Mouse (Mus musculus) testis, adult 2 months (tissue): ENCODE results near the gene Cdk8.

Experiments
- CTCF ChIP-seq: fragments of 200-500 bp; IDR thresholded peaks from 2 replicates; pipeline ENCODE4 v1.5.1; 2012; ENCODE audit warnings: low read depth, mild to moderate bottlenecking, inconsistent platforms, low read length, moderate library complexity; ENCODE audit not compliant: control insufficient read depth, insufficient read depth, insufficient replicate concordance
- POLR2A ChIP-seq: fragments of 200-500 bp; IDR thresholded peaks from 2 replicates; pipeline ENCODE4 v1.6.1; 2012; ENCODE audit warnings: low read depth, mild to moderate bottlenecking, inconsistent platforms, low read length, moderate library complexity; ENCODE audit not compliant: control insufficient read depth

DNA sequence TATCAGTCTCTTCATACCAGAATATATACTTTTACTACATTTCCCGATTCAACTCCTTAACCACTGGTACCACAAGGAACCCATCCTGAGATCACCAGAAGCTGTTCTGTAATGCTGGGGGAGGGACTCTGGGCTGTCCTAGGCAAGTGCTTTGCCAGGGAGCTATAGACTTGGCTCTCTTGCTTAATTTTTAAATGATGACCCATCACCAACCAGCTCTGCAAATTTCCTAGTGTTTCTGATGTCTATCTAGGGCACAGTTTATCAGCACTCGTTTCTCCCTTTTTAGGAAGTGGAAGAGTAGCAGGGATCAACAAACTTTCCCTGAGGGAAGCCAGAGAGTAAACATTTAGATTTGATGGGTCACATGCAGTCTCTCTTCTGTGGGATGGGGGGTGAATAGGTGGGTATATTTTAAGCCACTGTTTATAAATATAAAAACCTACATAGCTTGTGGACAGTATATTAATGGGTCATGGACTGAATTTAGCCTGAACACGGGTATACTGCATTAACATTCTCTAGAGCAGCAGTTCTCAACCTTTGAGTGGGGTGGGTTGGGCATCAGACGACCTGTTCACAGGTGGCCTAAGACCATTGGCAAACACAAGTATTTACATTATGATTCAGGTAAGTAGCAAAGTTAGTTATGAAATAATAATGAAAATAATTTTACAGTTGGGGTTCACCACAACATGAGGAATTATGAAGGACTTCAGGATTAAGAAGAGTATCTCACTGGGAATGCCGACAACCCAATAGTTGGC lies 20.8 kb downstream of the Cdk8 start:
- TF ChIP-seq POLR2A (no peak), CTCF (no peak)
